Mouse (Mus musculus): ENCODE measurements at regions not wholly inside any gene's neighbourhood (a gene's known extent, or its start where the extent isn't known, plus 50 kb on each side); places are given as distances from the start of the nearest gene placed in this dataset.

DNA sequence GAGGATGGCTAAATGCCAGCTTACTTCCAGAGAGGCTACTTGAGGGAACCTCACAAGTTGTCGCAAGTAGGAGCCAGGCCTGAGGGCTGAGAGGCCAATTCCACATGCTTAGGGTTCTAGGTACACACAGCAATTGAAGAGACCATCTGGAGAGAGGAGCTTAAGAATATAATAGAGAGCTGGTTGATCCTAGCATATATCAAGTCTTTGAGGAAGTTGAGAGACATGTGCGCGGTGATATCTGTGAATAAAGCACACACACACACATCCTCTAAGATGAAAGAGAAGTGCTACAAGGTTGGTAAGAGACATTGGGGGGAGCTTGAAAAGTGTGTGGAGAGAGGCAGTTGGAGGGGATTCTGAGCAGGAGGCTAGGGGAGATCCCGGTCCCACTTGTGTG is 189.5 kb downstream of the Zfp462 start:
- DNase-seq (ENCODE audit: low spot score): no peak

DNA sequence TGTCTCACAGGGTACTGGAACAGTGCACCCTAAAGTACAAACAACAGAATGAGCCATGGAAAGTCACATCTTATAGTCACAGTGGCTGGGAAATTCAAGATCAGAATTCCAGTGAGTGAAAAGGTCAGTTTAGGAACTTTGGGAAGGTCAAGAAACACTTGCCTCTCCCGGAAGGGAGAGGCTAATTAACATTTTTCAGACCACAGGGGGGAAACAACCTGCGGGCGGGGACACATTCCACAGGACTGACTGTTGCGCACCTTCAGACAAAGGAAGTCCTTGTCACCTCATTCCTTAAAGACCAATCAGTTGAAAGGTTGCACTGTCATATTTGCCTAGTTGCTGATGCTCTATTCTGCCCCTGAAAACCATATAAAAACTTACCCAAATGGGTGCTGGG is 189.9 kb downstream of the Zfp462 start:
- no peak for DNase-seq (ENCODE audit: low spot score)

DNA sequence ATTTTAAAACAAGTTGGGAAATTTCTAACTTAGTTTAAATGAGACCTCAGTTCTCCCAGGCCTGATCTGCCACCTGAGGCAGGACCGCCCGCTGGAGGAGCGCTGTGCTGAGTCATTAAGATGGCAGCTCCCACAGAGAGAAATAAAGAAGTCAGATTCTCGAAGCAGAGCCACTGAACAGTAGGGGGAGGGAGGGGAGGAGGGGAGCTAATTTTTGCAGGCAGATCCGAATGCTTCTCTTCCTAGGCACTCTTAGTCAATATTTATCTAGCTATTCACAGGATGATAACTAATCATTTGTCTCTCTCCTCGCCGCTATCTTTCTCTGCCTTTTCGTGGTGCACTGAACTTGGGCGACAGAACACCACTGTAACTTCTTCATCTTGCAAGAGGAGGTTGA is 191.4 kb downstream of the Zfp462 start:
- DNase-seq (ENCODE audit: low spot score): no peak

GRCm38 (mm10) chr4:55137781-55138394 is 193.0 kb downstream of the Zfp462 start:
- DNase-seq (ENCODE audit: low spot score): no peak

DNA sequence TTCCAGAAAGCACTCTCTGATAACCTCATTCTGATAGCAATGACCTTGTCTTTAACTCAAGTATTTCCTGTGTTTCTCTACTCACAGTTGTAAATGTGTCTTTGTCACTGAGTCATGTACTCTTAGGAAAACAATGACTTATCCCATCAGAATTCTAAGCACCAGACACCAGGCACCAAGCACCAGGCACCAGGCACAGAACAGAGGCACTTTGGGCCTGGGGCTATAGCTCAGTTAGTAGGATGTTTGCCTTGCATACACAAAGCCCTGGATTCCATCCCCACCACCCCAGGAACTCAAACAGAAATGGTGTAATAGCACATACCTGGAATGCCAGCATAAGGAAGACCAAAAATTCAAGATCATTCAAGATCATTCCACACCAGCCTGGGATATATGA is 196.5 kb downstream of the Zfp462 start:
- no peak for DNase-seq (ENCODE audit: low spot score)

- DNase-seq (ENCODE audit: low spot score): no peak
Measured at GRCm38 (mm10) chr4:55141923-55142732, 197.3 kb downstream of the Zfp462 start.

DNA sequence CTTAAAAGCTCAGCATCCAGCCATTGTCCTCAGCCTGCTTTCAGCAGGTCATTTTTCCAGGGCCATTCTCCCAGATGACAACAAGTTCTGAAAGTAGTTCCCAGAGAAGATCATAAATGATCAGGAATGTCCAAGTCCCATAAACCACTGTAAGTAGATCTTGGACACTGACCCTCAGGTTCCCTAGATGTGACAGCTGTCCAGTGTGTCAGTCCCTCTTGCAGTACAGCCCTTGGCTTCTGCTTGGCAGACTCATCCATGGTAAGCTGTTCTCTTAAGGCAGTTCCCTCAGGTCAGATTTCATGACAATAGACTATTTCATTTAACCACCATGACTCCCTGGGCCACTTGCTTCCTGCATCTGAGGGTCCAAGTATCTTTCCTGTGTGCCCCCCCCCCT is 198.6 kb downstream of the Zfp462 start:
- no peak for DNase-seq (ENCODE audit: low spot score)

DNA sequence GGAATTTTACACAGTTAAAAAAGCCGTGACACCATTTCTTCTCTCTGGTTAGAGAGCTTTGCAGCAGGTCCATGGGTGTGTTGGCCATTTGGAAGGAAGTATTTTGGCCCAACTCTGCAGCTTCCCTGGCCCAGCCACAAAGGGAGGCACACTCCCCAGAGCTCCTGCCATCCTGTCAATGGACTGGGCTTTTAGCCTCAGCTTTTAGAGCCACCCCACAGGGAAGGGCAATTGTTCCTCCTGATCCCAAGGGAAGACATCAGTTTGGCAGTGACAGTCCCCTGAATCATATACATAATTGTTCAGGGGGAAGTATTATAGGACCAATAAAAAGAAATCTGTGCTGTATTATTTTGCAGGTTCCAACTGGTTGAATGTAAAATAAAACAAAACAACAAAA is 200.1 kb downstream of the Zfp462 start:
- no peak for DNase-seq (ENCODE audit: low spot score)

GRCm38 (mm10) chr4:55145968-55146367 is 201.1 kb downstream of the Zfp462 start:
- no peak for DNase-seq (ENCODE audit: low spot score)

- no peak for DNase-seq (ENCODE audit: low spot score)
Measured at GRCm38 (mm10) chr4:55148380-55148779, 201.5 kb upstream of the Rad23b start.

DNA sequence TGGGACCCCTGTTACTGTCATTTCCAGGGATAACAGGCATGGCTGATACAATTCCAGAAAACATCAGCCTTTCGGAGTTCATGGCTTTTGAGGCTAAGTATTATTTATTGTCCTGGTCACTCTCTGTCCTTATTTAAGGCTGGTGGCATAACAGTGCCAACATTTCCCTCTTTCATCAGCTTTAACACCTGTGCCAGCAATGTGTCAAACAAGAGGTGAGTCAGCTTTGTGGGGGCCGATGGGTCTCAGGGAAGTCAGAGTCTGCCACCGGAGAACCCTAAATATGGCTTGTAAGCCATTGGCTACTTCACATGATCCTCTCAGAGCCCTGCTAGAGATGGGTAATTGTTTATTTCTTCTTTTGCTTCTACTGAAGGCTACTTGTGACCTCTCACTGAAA is 195.3 kb upstream of the Rad23b start:
- DNase-seq (ENCODE audit: low spot score): no peak

DNA sequence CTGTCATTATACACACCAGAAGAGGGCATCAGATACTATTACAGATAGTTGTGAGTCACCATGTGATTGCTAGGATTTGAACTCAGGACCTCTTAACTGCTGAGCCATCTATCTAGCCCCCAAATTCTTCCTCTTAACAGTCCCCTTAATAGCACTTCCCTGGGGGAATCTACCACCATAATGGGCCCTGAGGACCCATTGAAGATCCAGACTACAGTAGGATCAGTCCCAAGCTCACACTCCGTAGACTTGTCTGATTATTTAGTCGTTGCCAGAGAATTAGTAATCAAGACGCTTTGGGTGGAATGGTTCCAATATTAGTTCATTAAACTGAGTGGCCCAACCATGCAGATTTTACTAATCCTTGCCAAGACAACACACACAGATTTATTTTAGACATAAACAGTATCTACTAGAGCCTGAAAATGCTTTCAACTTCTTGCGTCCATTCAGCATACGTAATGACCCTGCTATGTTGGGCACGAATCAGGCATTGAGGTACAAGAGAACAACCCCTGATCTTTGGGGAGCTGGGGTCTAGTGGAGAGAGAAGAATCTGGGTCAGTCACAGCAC is 191.6 kb upstream of the Rad23b start:
- no peak for DNase-seq (ENCODE audit: low spot score)

DNA sequence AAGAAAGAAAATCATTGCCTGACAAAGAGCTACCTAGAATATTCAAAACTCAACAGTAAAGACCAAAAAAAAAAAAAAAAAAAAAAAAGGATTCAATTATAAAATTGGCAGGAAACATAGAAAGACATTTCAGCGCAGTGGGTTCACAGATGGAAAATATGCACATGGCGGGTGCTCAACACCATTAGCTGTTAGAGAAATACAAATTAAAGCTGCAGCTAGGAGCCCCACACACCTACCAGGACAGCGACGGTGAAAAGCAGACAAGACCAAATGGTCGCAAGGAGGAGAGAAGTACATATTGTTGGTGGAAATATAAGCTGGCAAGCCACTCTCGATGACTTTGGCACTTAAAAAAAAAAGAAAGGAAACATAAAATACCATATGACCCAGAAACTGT is 183.6 kb upstream of the Rad23b start:
- no peak for DNase-seq (ENCODE audit: low spot score)

GRCm38 (mm10) chr4:55169063-55169462 is 180.8 kb upstream of the Rad23b start:
- DNase-seq (ENCODE audit: low spot score): no peak

DNA sequence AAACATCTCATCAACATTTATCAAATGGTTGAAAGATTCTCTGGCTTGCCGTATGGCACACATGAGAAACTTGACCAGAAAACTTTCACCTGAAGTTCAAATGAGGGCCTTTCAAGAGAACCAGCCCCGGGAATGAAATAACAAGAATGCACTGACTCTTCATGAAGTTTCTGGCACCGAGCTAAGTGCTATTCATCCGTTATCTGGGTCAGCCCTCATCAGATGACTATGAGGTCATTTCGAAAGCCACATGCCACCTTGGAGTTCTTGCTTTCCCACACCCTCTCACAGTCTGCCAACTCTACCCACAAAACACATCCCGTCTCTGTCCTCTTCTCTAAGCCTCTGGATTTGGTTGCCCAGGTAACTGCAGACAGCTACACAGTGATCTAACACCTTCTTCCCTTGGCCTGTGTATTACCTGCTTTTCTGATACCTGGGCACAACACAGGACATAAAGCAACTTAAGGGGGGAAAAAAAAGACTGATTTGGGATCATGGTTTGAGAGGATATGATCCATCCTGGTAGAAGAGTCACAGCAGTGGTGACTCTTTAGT is 177.4 kb upstream of the Rad23b start:
- DNase-seq (ENCODE audit: low spot score): no peak

- no peak for DNase-seq (ENCODE audit: low spot score)
Measured at GRCm38 (mm10) chr4:55176026-55176425, 173.8 kb upstream of the Rad23b start.

DNA sequence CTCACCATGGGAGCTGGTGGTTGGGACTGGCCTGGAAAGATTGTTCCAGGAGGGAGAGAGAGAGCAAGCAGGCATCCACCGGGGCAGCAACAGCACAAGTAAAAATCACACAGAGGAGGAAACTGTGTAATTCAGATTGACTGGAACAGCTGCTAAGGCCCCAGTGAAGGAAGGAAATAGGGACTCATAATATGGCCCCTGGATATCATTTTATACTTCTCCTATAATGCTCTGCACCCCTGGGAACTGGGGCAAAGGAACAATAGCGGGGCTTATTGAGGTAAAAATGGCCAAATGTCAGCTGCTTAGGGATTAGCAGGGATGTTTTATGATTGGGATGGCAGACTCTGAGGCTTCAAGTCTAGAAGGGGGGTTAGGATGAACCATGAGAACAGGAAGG is 170.4 kb upstream of the Rad23b start:
- no peak for DNase-seq (ENCODE audit: low spot score)

- no peak for DNase-seq (ENCODE audit: low spot score)
Measured at GRCm38 (mm10) chr4:55183519-55183918, 166.3 kb upstream of the Rad23b start.

DNA sequence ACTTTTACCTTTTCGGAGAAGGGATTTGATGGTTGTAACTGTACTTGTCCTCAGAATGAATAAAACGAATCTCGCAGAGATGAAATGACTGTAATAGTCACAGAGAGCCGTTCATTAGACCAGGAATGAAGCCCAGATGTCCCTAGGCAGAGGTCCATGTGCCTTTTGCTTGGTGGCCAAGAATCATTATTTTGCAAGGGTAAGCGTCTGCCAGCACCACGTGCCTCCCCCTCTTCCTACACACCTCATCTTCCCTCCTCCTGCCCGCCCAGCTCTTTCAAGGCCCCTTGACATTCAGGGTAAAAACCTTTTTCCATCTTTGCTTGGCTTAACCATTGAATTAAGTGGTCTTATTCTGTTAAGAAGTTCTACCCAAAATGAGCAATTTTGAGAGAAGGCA is 161.1 kb upstream of the Rad23b start:
- DNase-seq (ENCODE audit: low spot score): no peak

- no peak for DNase-seq (ENCODE audit: low spot score)
Measured at GRCm38 (mm10) chr4:55190586-55190985, 159.3 kb upstream of the Rad23b start.

DNA sequence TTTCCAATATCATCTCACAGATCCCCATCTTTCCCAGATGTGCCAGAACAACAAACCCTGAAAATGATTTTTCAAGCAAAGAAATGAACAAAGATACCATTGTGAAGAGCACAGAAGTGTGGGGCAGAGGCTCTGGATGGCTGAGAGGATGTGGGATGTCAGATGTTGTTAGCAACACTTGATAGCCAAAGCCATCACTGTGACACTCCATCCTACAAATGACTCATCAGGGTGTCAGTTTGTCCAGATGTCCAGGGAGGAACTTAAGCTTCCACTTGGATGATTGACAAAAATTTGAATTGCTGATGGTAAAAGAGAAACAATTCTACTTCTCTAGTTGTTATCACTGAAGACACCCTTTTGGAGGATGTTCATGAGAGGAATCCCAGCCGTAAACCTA is 155.8 kb upstream of the Rad23b start:
- no peak for DNase-seq (ENCODE audit: low spot score)

DNA sequence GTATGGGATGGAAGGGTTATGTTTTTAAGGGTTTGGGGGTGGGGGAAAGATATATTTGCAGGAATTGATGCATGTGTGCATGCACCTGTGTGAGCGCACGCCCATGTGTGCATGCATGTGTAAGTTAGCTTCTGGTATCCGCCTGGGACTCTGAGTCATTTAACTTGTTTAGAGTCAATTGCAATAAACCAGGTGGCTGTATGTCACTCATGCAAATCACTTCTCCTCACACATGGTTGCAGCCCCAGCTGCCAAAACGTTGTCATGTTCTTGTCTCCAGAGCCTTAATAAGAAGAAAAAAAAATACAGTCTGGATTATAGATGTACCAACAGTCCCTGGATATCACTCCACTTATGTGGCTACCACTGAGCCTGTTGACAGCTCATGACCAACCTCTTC is 155.3 kb upstream of the Rad23b start:
- no peak for DNase-seq (ENCODE audit: low spot score)
